Mouse (Mus musculus): ENCODE data around the gene Rhbdf1.

The Rhbdf1 gene

GRCm38 (mm10) chr11:32221951-32222409 lies at the start of gene Rhbdf1:
Gene Rhbdf1, minus strand, starts transcription at chr11:32222300.
- peak; percentile 68 for DNase-seq

- DNase-seq: no peak
Observed at GRCm38 (mm10) chr11:32271178-32271577, 49.1 kb upstream of the Rhbdf1 start.

DNA sequence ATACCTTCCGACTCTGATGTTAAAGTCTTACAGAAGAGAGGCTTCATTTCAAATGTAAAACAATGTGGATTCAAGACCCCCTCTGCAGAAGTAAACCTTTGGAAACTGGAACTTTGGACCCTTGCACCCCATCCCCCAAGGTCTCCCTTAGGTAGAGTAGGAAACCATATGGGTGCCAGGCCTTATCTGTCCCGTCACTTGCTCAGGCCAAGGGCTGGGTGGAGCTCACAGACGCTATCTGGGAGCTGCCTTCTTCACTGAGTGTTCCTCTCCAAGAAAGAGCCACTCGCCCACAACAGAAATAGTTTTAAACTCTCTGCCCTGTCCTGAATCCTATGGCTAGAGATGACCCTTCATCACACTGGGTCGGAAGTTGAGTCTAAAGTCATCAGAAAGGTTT lies 46.9 kb upstream of the Rhbdf1 start:
- no peak for DNase-seq

- peak; percentile 60 for DNase-seq
Observed at GRCm38 (mm10) chr11:32267964-32268363, 45.9 kb upstream of the Rhbdf1 start.

GRCm38 (mm10) chr11:32267188-32267884 lies 45.2 kb upstream of the Rhbdf1 start, which contains the start of gene Nprl3:
Gene Nprl3, minus strand, starts transcription at chr11:32267707.
- peak; percentile 96 for DNase-seq

- no peak for DNase-seq
Observed at GRCm38 (mm10) chr11:32266776-32267175, 44.7 kb upstream of the Rhbdf1 start.

GRCm38 (mm10) chr11:32266194-32266593 lies 44.1 kb upstream of the Rhbdf1 start:
- no peak for DNase-seq

- no peak for DNase-seq
Observed at GRCm38 (mm10) chr11:32265117-32265738, 43.1 kb upstream of the Rhbdf1 start.

- no peak for DNase-seq
Observed at GRCm38 (mm10) chr11:32262674-32263415, 40.7 kb upstream of the Rhbdf1 start.

DNA sequence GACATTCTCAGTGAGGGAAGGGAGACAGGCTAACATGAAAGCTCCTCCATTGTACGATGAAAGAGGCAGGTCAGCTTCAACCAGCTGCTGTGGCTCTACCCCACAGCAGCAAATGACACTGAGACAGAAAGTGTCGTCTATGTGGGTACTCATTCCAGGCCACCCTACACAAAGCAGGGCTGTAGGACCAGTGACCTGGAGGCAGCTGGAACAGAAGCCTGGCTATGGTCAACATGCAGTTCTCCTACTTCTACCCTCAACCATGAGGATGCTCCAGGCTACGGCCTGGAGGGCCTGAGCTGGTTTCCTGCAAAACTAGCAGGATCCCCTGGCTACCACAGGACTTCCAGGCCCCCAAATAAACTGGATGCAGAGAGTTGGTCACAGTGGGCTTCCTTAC lies 34.5 kb upstream of the Rhbdf1 start:
- no peak for DNase-seq

DNA sequence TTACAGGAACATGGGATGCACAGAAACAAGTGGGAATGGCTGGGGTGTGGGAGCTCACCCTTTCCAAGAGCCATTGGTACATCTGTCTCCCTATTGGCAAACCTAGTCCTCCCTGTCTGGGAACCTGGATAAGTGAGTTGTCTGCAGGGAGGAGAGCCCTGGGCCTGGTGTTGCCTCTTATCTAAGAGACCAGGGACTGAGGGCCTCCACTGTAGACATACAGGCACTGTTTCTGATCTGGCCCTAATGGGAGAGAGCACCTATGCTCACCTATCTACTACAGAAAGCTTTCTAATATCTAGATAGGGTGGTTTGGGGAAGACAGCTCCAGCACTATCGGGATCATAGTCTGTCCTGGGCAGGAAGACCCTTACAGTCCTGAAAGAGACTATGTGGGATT lies 34.0 kb upstream of the Rhbdf1 start:
- no peak for DNase-seq

- no peak for DNase-seq
Observed at GRCm38 (mm10) chr11:32253121-32253520, 31.0 kb upstream of the Rhbdf1 start.

DNA sequence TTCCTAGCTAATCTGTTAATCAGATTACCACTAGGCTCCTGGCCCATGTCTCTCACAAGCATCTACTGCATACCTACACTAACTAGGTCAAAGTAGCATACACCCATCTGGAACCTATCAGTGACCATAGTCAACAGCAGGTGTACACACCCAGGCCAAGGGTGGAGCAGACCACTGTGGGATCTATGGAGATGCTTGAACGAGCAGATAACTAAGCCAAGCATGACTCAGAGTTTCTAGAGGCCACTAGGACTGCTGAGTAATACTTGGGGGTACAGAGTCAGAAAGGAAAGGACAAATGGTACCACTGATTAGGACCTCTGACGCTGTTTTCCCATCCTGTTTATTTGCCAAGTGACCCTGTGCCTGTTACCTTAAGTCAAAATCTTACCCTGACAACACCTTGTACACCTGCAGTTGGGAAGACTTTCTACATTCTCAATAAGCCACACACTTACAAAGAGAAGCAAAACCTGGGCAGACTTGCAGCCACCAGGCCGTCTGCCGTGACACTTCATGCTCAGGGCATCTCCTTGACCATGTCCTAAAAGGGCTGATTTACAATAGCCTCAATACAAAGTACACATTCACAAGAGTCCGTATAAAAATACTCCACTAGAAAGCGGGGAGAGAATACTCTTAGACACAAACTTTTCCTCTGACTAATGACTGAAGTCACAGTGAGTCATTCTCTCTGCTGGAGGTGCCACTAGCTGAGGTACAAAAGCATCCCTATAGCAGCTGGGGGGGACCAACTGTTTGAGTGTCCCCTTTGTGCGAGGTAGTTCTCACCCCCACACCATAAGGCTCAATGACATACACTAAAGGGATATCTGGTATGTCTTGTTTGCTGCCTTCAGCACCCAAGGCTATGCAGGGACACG lies 29.0 kb upstream of the Rhbdf1 start:
- DNase-seq: peak; percentile 11

DNA sequence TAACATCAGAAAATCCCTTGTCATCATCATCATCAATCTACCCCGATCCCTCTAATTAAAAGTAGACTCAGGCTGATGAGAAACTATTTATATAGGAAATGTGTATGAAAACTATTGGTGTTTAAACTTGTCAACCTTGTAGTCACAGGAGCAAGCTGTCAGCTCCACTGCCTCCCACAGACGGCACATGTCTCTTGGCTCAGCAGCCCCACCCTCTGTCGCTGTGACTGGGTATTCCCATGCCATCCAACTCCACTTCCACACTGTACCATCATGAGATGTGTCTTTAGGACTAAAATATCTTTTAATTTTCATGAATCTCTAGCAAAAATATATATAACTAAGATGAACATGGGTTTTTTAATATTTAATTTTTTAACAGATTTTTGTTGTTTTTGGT lies 26.2 kb upstream of the Rhbdf1 start:
- no peak for DNase-seq

- DNase-seq: no peak
Observed at GRCm38 (mm10) chr11:32247068-32247467, 25.0 kb upstream of the Rhbdf1 start.

DNA sequence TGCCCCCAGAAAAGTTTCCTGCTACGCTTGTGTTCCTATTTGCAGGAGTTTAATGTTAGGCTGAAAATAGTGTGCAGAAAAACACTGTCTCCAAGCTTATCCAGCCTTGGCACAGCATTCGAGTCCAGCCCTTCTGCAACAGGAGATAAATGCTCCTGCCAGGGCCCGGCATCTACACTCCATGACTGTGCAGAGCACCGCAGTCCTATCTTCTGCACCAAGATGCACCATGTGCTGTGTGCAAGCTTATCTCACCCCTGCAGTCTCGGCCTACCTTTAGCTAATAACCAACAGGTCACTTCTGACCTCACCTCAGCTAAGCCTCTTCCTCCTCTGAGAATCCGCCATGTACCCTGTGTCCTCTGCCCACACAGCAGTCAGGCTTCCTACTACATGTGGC lies 23.5 kb upstream of the Rhbdf1 start:
- no peak for DNase-seq

- DNase-seq: no peak
Observed at GRCm38 (mm10) chr11:32244617-32245016, 22.5 kb upstream of the Rhbdf1 start.

DNA sequence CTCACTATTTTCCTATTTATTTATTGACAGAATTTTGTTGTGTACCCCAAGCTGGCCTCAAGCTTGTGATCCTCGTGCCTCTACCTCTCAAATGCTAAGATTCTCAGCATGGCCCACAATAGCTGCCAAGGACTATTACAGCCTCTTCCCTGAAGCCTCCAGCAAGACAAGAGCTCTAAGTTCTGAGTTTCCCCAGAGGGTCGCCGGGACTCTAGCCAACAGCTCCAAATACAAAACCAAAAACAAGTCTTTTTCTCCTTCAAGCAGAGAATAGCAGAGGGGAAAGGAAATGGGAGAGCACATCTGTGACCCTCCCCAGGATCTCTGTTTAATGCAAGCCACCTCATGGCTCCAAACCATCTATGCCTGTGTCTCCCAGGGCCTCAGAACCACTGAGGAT lies 22.0 kb upstream of the Rhbdf1 start:
- no peak for DNase-seq

DNA sequence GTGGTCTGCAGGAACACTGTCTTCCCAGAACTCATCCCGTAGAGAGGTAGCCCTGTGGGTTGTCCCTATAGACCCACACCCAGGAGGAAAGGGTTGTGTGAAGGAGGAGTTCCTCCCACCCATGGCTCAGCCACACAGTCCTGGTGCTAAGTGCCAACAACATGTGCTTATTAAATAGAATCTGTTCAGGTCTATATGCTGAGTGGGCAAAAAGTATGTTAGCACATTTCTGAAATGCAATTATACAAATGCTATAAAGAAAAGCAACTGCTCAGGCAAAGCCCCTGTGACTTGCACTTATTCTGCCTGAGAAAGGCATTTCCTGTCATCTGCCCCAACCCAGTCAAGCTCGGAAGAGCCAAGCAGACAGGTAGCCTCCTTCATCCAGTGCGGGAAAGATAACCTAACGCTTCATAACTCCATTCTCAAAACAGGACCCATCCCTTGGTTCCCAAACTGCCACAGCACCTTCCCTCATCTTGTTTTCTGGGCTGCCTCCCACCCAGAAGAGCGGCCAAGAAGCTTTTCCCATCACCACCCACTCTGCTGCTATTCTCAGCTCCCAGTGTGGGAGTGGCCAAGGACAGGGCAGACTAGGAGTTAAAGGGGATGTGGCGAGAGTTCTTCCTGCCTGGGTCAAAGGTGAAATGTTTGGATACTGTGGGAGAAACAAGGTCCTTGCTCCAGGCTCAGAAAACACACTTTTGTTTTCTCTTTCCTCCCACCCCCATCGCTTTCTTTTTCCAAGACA lies 21.3 kb upstream of the Rhbdf1 start:
- DNase-seq: no peak

- DNase-seq: no peak
Observed at GRCm38 (mm10) chr11:32242209-32242608, 20.1 kb upstream of the Rhbdf1 start.

- DNase-seq: no peak
Observed at GRCm38 (mm10) chr11:32241391-32241790, 19.3 kb upstream of the Rhbdf1 start.
